In the genomic region with DNA sequence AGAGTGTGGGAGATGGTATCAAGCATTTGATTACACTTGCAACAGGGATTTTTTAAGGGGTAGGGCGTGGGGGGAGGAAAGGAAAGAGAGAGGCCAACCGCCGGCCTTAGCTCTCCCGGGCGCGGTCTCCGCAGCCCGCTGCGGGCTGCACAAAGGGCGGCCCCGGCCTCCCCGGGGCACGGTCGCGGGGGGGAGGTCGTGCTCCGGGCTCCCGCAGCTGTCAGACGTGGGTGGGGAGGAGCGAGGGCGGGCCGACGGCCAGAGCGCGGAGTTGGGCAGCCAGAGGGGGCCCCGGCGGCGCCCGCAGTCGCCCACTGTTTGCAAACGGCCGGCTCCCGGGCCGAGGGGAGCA, we compare ENCODE assay signal across 8 mouse cellular contexts.
A peak's percentile ranks its signal among the peaks of the same experiment; 100 is the strongest.
DNase-seq lines count a peak whose midpoint lies in the region; ATAC-seq and TF ChIP-seq lines count a peak whose summit lies in the region.

No protein-coding gene starts in this region.

- no peaks in the 10 kb centered on the region for H3K36me3 ChIP-seq in ES-E14 (ENCODE audit: control insufficient read depth, insufficient read depth, low read length, poor library complexity, severe bottlenecking)
- H3K36me3 ChIP-seq in forebrain, embryonic 15.5 days: no peaks in the 10 kb centered on the region
- no peaks in the 10 kb centered on the region for H3K36me3 ChIP-seq in kidney, postnatal 0 days (ENCODE audit: insufficient read depth, low read length)
- H3K36me3 ChIP-seq in midbrain, embryonic 13.5 days: no peaks in the 10 kb centered on the region

- intact Hi-C loops in gastrocnemius, postnatal 14 days (cut with DNase I; ENCODE audit: low total_unique reads): no loop called here

- H3K4me3 ChIP-seq in ES-E14 (ENCODE audit: insufficient read depth in 1 of 2, low read depth in 1 of 2, low read length in 2 of 2, poor library complexity in 1 of 2, severe bottlenecking in 1 of 2): peak overlapping the region; percentile 65 to 74
- H3K4me3 ChIP-seq in forebrain, embryonic 15.5 days: peak overlapping the region; percentile 91
- peak overlapping the region; percentile 69 for H3K4me3 ChIP-seq in kidney, postnatal 0 days (replicated peaks; ENCODE audit: low read depth, low read length)
- H3K4me3 ChIP-seq in midbrain, embryonic 13.5 days (replicated peaks): peak overlapping the region; percentile 92

- H3K9me3 ChIP-seq in ES-E14 (ENCODE audit: control insufficient read depth, insufficient read depth, low read depth, low read length): no peaks in the 10 kb centered on the region
- H3K9me3 ChIP-seq in forebrain, embryonic 15.5 days: no peaks in the 10 kb centered on the region
- no peaks in the 10 kb centered on the region for H3K9me3 ChIP-seq in kidney, postnatal 0 days (replicated peaks; ENCODE audit: low read length)
- H3K9me3 ChIP-seq in midbrain, embryonic 13.5 days: no peaks in the 10 kb centered on the region

- no peak overlapping the region for H3K27ac ChIP-seq in ES-E14 (ENCODE audit: insufficient read depth, low read depth, low read length, poor library complexity, severe bottlenecking)
- peak overlapping the region; percentile 100 for H3K27ac ChIP-seq in forebrain, embryonic 15.5 days (replicated peaks)
- H3K27ac ChIP-seq in kidney, postnatal 0 days: peak overlapping the region; percentile 89
- peak overlapping the region; percentile 100 for H3K27ac ChIP-seq in midbrain, embryonic 13.5 days

- in situ Hi-C loops in ES-E14 (cut with MboI; ENCODE audit: low sequenced_read_pairs in 2 of 2, unreplicated experiment in 2 of 2): no loop called here

- H3K4me2 ChIP-seq in forebrain, embryonic 15.5 days (replicated peaks): peak overlapping the region; percentile 87
- H3K4me2 ChIP-seq in kidney, postnatal 0 days (ENCODE audit: low read length): peak overlapping the region; percentile 97
- H3K4me2 ChIP-seq in midbrain, embryonic 13.5 days (replicated peaks): peak overlapping the region; percentile 95

- no peak; the same call in none of the 2 replicates for ATAC-seq in forebrain, embryonic 15.5 days (replicated peaks)
- 0 out of 2 replicates have a peak, but pooled peaks have one; percentile 1 for ATAC-seq in kidney, postnatal 0 days (replicated peaks; ENCODE audit: low FRiP score, low read depth)
- peak; percentile 35 for ATAC-seq in midbrain, embryonic 13.5 days

- DNase-seq in gastrocnemius, postnatal 25 days: peak; percentile 64
- no peak for DNase-seq in gastrocnemius, postnatal 4 days (ENCODE audit: low spot score in 2 of 2)
- DNase-seq in ES-E14 (ENCODE audit: low read depth, low spot score): no peak
- no peak for DNase-seq in kidney, postnatal 0 days (ENCODE audit: low spot score)
- no peak for DNase-seq in layer of hippocampus, postnatal 25 days (ENCODE audit: extremely low spot score in 1 of 2, low spot score in 1 of 2)
- DNase-seq in gastrocnemius, postnatal 14 days: no peak

- H3K27me3 ChIP-seq in forebrain, embryonic 15.5 days: no peaks in the 10 kb centered on the region
- H3K27me3 ChIP-seq in kidney, postnatal 0 days (ENCODE audit: insufficient read depth, low read length): no peaks in the 10 kb centered on the region
- H3K27me3 ChIP-seq in midbrain, embryonic 13.5 days: peaks cover 12% of the 10 kb centered on the region

- H3K9ac ChIP-seq in ES-E14 (ENCODE audit: insufficient read depth, low read depth, low read length, poor library complexity, severe bottlenecking): peak overlapping the region; percentile 70
- peak overlapping the region; percentile 84 for H3K9ac ChIP-seq in forebrain, embryonic 15.5 days (replicated peaks)
- H3K9ac ChIP-seq in kidney, postnatal 0 days (ENCODE audit: low read depth, low read length): peak overlapping the region; percentile 73
- peak overlapping the region; percentile 97 for H3K9ac ChIP-seq in midbrain, embryonic 13.5 days (replicated peaks)

- under 1% methylated on average over 34 of the region's 34 CpGs for WGBS in forebrain, embryonic 15.5 days
- WGBS in kidney, postnatal 0 days: under 1% methylated on average over 33 of the region's 34 CpGs
- WGBS in midbrain, embryonic 13.5 days: 0% methylated on average over 34 of the region's 34 CpGs

- TF ChIP-seq CTCF in kidney, postnatal 0 days (IDR thresholded peaks at IDR 0.05; ENCODE audit: low read depth): no peak

- H3K4me1 ChIP-seq in ES-E14 (ENCODE audit: control insufficient read depth in 2 of 2, insufficient read depth in 2 of 2, low read length in 2 of 2, poor library complexity in 1 of 2): peaks cover 9 to 24% of the 10 kb centered on the region in 2 experiments; a peak in 3 of 4 replicates
- H3K4me1 ChIP-seq in forebrain, embryonic 15.5 days: peaks cover 64% of the 10 kb centered on the region
- peaks cover 40% of the 10 kb centered on the region for H3K4me1 ChIP-seq in kidney, postnatal 0 days (replicated peaks; ENCODE audit: insufficient read depth, low read length)
- H3K4me1 ChIP-seq in midbrain, embryonic 13.5 days (replicated peaks): peaks cover 68% of the 10 kb centered on the region

TF ChIP-seq in ES-E14, 5 proteins besides CTCF, POLR2A, EP300 and RAD21:
- no peak for TF ChIP-seq ZC3H11A (IDR thresholded peaks at IDR 0.05; ENCODE audit: borderline replicate concordance, low read depth, low read length)
- TF ChIP-seq ZNF384 (IDR thresholded peaks at IDR 0.05; ENCODE audit: low read depth, low read length): no peak
- TF ChIP-seq HCFC1 (IDR thresholded peaks at IDR 0.05; ENCODE audit: borderline replicate concordance, insufficient read depth, low read length): no peak
- no peak for TF ChIP-seq MAFK (IDR thresholded peaks at IDR 0.05; ENCODE audit: insufficient read depth, low read depth, low read length)
- TF ChIP-seq CHD2 (IDR thresholded peaks at IDR 0.05; ENCODE audit: low read depth, low read length): no peak
